Mouse (Mus musculus) frontal cortex, adult 2 months (tissue): ENCODE measurements at regions not wholly inside any gene's neighbourhood (a gene's known extent, or its start where the extent isn't known, plus 50 kb on each side); places are given as distances from the start of the nearest gene placed in this dataset.
A peak's percentile ranks its signal among the peaks of the same experiment; 100 is the strongest.

ENCODE experiments used
- DNase-seq, 2 experiments: peaks; one replicate each; pipeline ENCODE4 v3.0.0; 2022; ENCODE audit warnings: low spot score in 1 of 2; ENCODE audit errors: extremely low spot score in 1 of 2

- DNase-seq, result no peak
These were observed 286.9 kb upstream of the Gprin3 start for GRCm38 (mm10) chr6:59713004-59713403.

- DNase-seq, result no peak
These were observed 258.9 kb upstream of the Gprin3 start for GRCm38 (mm10) chr6:59684985-59685384.

GRCm38 (mm10) chr6:59667356-59667755 is 241.3 kb upstream of the Gprin3 start:
- peak in 1 of 2 experiments; percentile 12 for DNase-seq
